Mouse (Mus musculus) mesoderm, embryonic 11.5 days (tissue): ENCODE data around the gene Gm5538.
A peak's percentile ranks its signal among the peaks of the same experiment; 100 is the strongest.

ENCODE experiments used
- DNase-seq: peaks from one replicate; pipeline ENCODE4 v3.0.0-alpha.2; 2012; ENCODE audit warnings: low read depth, low spot score

Gm5538 gene

DNA sequence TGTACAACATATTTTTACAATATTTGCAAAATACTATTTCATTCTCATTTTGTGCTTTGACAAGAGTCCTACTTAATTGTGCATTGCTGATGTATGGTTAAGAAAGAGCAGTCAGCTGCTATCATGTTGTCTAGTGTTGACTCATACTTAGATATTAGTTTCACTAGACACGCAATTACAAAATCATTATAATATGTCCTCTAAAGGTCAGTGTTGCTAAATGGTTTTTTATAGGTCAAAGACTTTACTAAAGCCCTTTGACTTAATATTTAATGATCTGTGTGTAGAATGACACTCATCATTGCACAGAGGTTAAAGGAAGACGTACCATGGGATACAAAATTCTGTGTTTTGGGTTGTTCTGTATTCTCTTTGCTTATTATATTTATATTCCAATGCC lies at the start of gene Gm5538:
Gene Gm5538, plus strand, starts transcription at position 301 of the 400 bp plus-strand sequence.
- DNase-seq, result no peak

DNA sequence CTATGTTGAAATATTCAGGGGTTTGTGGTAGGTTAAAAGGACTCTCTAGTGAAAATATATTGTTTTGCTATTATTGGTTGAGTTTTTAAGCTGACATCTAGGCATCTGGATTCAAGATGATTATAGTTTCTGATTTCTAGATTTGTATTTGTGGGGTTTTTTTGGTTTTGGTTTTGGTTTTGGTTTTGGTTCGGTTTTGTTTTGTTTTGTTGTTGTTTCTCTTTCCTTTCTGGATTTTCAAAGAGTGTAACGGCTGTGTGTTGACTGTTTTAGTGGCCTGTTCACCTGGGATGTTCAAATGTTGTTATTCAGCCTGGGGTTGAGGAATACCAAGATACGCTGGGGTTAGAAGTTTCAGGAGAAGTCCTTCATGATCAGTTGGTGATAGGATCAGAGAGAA lies 32.2 kb upstream of the Gm5538 start:
- no peak for DNase-seq

DNA sequence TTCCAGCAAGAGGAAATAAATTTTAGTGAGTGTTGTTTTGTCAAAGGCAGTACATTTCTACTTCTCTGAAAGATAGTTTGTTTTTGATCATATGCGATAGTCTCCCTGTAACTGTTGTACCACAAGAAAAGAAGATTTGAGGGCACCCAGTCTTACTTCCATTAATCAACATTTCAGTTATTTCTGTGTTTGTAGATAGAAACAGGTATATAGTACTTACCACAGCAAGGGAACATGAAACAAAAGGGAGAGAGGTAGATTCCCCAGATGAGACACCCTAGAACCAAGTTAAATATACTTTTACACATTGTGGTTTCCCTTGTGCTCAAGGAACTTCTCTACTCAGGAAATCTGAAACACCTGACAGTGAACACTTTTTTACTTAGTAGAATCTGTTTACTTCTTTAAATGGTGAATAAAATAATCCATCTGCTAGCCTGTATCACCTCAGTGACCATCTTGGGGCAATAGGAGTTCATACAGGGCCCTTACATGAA lies 26.9 kb upstream of the Gm5538 start:
- DNase-seq, result no peak

DNA sequence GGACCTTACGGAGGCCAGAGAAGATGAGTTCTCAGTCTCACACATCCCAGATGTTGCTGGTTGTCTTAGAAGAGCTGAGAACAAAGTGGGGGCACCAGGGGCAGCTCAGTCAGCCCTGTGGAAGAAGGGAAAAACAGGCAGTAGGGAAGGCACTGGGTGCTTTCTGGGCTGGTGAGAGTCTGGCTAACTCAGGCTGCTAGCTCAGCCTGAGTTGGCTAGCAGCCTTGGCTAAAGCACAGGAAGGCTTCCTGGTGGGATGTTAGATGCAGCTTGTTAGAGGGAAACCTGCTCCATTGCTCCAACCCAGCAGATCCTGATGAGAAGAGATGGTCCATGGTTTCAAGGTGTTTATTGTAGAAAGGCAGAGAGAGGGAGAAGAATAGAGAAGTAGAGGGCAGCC lies 10.3 kb downstream of the Gm5538 start:
- DNase-seq, result no peak

DNA sequence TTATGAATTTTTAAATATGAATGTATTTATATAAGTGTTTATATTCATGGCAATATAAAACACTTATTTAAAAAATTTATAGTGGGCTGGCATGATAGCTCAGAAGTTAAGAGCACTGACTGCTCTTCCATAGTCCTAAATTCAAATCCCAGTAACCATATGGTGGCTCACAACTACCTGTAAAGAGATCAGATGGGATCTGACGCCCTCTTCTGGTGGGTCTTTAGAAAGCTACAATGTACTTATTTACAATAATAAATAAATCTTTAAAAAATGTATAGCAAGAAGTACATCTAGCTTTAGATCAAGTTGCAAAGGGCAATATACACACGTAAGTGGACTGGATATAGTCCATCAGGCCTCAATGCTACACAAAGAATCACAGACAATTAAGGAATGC lies 14.6 kb downstream of the Gm5538 start:
- peak; percentile 23 for DNase-seq
